Mouse (Mus musculus) heart, embryonic 14.5 days (tissue): ENCODE measurements around the gene Rnf224. TPM values are rescaled to one million over a fixed set of nuclear protein-coding genes. Genes with fewer than 3 reads are reported as not detected.

ENCODE experiments used
- ATAC-seq: fragments of 200-750 bp; cut with Nextera tagmentation; 2 replicates; pipeline ENCODE4 v1.8.0; 2017; ENCODE audit warnings: low read depth, moderate TSS enrichment; ENCODE audit not compliant: insufficient number of reproducible peaks, insufficient read depth, low FRiP score
- H3K27ac ChIP-seq, 2 experiments: fragments of 200-500 bp in 1 of 2; fragments of 300-500 bp in 1 of 2; sonication (generic) in 1 of 2; replicated peaks in 1 of 2; 2 replicates each; pipeline ENCODE4 v1.5.1; 2012 to 2014; ENCODE audit warnings: low read depth in 2 of 2, low read length in 2 of 2, control low read depth in 1 of 2, mild to moderate bottlenecking in 1 of 2, mixed read lengths in 1 of 2; ENCODE audit not compliant: control insufficient read depth in 1 of 2, insufficient read depth in 1 of 2
- H3K27me3 ChIP-seq: fragments of 300-500 bp; sonication (generic); 2 replicates; pipeline ENCODE4 v1.6.1; 2014; ENCODE audit warnings: mild to moderate bottlenecking, low read length, control low read depth; ENCODE audit not compliant: control insufficient read depth, insufficient read depth
- H3K36me3 ChIP-seq: fragments of 300-500 bp; sonication (generic); 2 replicates; pipeline ENCODE4 v1.6.1; 2014; ENCODE audit warnings: mild to moderate bottlenecking, control low read depth, low read length, mixed read lengths; ENCODE audit not compliant: control insufficient read depth, insufficient read depth
- H3K4me1 ChIP-seq, 2 experiments: fragments of 200-500 bp in 1 of 2; fragments of 300-500 bp in 1 of 2; sonication (generic) in 1 of 2; 2 replicates each; pipeline ENCODE4 v1.6.1; 2012 to 2014; ENCODE audit warnings: low read length in 2 of 2, control low read depth in 1 of 2, mixed read lengths in 1 of 2; ENCODE audit not compliant: control insufficient read depth in 2 of 2, insufficient read depth in 2 of 2
- H3K4me2 ChIP-seq: fragments of 300-500 bp; sonication (generic); 2 replicates; pipeline ENCODE4 v1.6.1; 2014; ENCODE audit warnings: mild to moderate bottlenecking, low read length
- H3K4me3 ChIP-seq, 2 experiments: fragments of 200-500 bp in 1 of 2; fragments of 300-500 bp in 1 of 2; sonication (generic) in 1 of 2; 2 replicates each; pipeline ENCODE4 v1.5.1; 2012 to 2014; ENCODE audit warnings: low read length in 2 of 2, mild to moderate bottlenecking in 2 of 2, control low read depth in 1 of 2, low read depth in 1 of 2, moderate library complexity in 1 of 2; ENCODE audit not compliant: control insufficient read depth in 1 of 2, insufficient read depth in 1 of 2
- H3K9ac ChIP-seq: fragments of 300-500 bp; sonication (generic); 2 replicates; pipeline ENCODE4 v1.6.1; 2014; ENCODE audit warnings: mild to moderate bottlenecking, low read length
- H3K9me3 ChIP-seq: fragments of 300-500 bp; sonication (generic); 2 replicates; pipeline ENCODE4 v1.6.1; 2016; ENCODE audit warnings: low read length, control low read depth; ENCODE audit not compliant: control insufficient read depth
- WGBS: fragments of 180-500 bp; shearing (Covaris S2); extraction: QIAGEN DNeasy Blood & Tissue Kit; methylation state at CpG from one replicate; pipeline ENCODE4 v1.1.7; 2014; 5-methylcytosine and 5-hydroxymethylcytosine counted together
- polyA plus RNA-seq: library from polyadenylated mRNA; unstranded; fragments of >200 nt; fragmentation: Nextera tagmentation; extraction: Ambion mirVana; gene quantifications from 2 replicates; pipeline ENCODE4 v1.2.1, GENCODE M21; 2014

Gene Rnf224
- polyA plus RNA-seq, 1 experiment from 2014 or later: not detected

GRCm38 (mm10) chr2:25187841-25188240 is 48.7 kb downstream of the Rnf224 start:
- H3K4me1 ChIP-seq: peaks cover 2 to 4% of the 10 kb centered on the region in 2 experiments; a peak in 2 of 4 replicates
- 79% methylated on average over 6 of the region's 6 CpGs for WGBS

GRCm38 (mm10) chr2:25186575-25186930 is 50.0 kb downstream of the Rnf224 start:
- no peaks in the 10 kb centered on the region for H3K9me3 ChIP-seq
- 35% methylated on average over 5 of the region's 5 CpGs for WGBS
- peak overlapping the region in 1 of 2 experiments; percentile 51; a peak in 1 of 4 replicates for H3K4me3 ChIP-seq
- no peak overlapping the region for H3K9ac ChIP-seq
- no peak overlapping the region for H3K27ac ChIP-seq
- peak overlapping the region; percentile 97 for H3K4me2 ChIP-seq
- peaks cover 26% of the 10 kb centered on the region for H3K27me3 ChIP-seq
- peaks cover 2 to 9% of the 10 kb centered on the region in 2 experiments; a peak in 2 of 4 replicates for H3K4me1 ChIP-seq
- ATAC-seq: no peak
- no peaks in the 10 kb centered on the region; the same call in 1 of the 2 replicates for H3K36me3 ChIP-seq

More at GRCm38 (mm10) chr2:25187841-25188240, 48.7 kb downstream of the Rnf224 start:
- no peak for ATAC-seq
- no peaks in the 10 kb centered on the region; the same call in 1 of the 2 replicates for H3K36me3 ChIP-seq
- no peak overlapping the region for H3K27ac ChIP-seq
- H3K9ac ChIP-seq: no peak overlapping the region
- H3K4me2 ChIP-seq: no peak overlapping the region
- H3K4me3 ChIP-seq: no peak overlapping the region
- no peaks in the 10 kb centered on the region for H3K9me3 ChIP-seq
- peaks cover 26% of the 10 kb centered on the region for H3K27me3 ChIP-seq

GRCm38 (mm10) chr2:25185625-25186574 is 50.7 kb downstream of the Rnf224 start:
- Histone ChIP-seq H3K4me2 (peak overlapping the region; percentile 97), H3K9me3 (no peaks in the 10 kb centered on the region), H3K4me3 (peak overlapping the region; percentile 47 to 51), H3K9ac (peak overlapping the region; percentile 78), H3K27me3 (peaks cover 26% of the 10 kb centered on the region), H3K27ac (peak overlapping the region; percentile 0 to 63; a peak in 3 of 4 replicates), H3K4me1 (peaks cover 2 to 9% of the 10 kb centered on the region in 2 experiments; a peak in 2 of 4 replicates), H3K36me3 (no peaks in the 10 kb centered on the region; the same call in 1 of the 2 replicates)
- 2% methylated on average over 59 of the region's 64 CpGs for WGBS
- ATAC-seq: peak; percentile 63

GRCm38 (mm10) chr2:25184496-25184895 is 52.1 kb downstream of the Rnf224 start:
- 91% methylated on average over 7 of the region's 7 CpGs for WGBS
- Histone ChIP-seq H3K9me3 (no peaks in the 10 kb centered on the region), H3K27ac (no peak overlapping the region), H3K4me1 (peaks cover 6 to 12% of the 10 kb centered on the region in 2 experiments; a peak in 2 of 4 replicates), H3K4me2 (no peak overlapping the region), H3K4me3 (no peak overlapping the region), H3K27me3 (peaks cover 33% of the 10 kb centered on the region), H3K9ac (no peak overlapping the region), H3K36me3 (no peaks in the 10 kb centered on the region; the same call in 1 of the 2 replicates)
- no peak for ATAC-seq

Other genes with a start within 250 kb of the Rnf224 start
- gene Nsmf, start 182.4 kb downstream of the Rnf224 start, polyA plus RNA-seq: 43.2 and 48.1 TPM in 2 replicates
- not detected in 2 replicates for gene Entpd8, start 156.5 kb downstream of the Rnf224 start, polyA plus RNA-seq
- not detected in 2 replicates for gene Noxa1, start 141.6 kb downstream of the Rnf224 start, polyA plus RNA-seq
- gene Nrarp, start 56.0 kb downstream of the Rnf224 start, polyA plus RNA-seq: 11.9 and 13.9 TPM in 2 replicates
- 6.5 and 8.0 TPM in 2 replicates for gene Tor4a, start 39.9 kb downstream of the Rnf224 start, polyA plus RNA-seq
- 58.4 and 65.9 TPM in 2 replicates for gene Nelfb, start 25.3 kb downstream of the Rnf224 start, polyA plus RNA-seq
- gene Stpg3, start 22.1 kb downstream of the Rnf224 start, polyA plus RNA-seq: not detected in 2 replicates
- gene Fam166a, start 18.0 kb downstream of the Rnf224 start, polyA plus RNA-seq: 0.93 TPM in 1 of 2 replicates, not detected in the other
- gene Tubb4b, start 12.1 kb downstream of the Rnf224 start, polyA plus RNA-seq: 342 and 395 TPM in 2 replicates
- gene Slc34a3, start 2.4 kb downstream of the Rnf224 start, polyA plus RNA-seq: not detected in 2 replicates
- 5.3 and 8.0 TPM in 2 replicates for gene Rnf208, start 5.5 kb upstream of the Rnf224 start, polyA plus RNA-seq
- gene Cysrt1, start 5.7 kb upstream of the Rnf224 start, polyA plus RNA-seq: not detected in 2 replicates
- 1.8 and 2.4 TPM in 2 replicates for gene AL732309.1, start 10.1 kb upstream of the Rnf224 start, polyA plus RNA-seq
- 12.3 and 16.3 TPM in 2 replicates for gene Tmem203, start 18.7 kb upstream of the Rnf224 start, polyA plus RNA-seq
- gene Tprn, start 25.8 kb upstream of the Rnf224 start, polyA plus RNA-seq: 2.3 and 3.1 TPM in 2 replicates
- 150 and 163 TPM in 2 replicates for gene Ssna1, start 35.7 kb upstream of the Rnf224 start, polyA plus RNA-seq
- 70.2 and 71.3 TPM in 2 replicates for gene Anapc2, start 35.7 kb upstream of the Rnf224 start, polyA plus RNA-seq
- not detected in 2 replicates for gene Tmem210, start 51.4 kb upstream of the Rnf224 start, polyA plus RNA-seq
- not detected in 2 replicates for gene Lrrc26, start 53.1 kb upstream of the Rnf224 start, polyA plus RNA-seq
- 0.05 TPM in 1 of 2 replicates, not detected in the other for gene Grin1, start 82.4 kb upstream of the Rnf224 start, polyA plus RNA-seq
- 42.8 and 48.1 TPM in 2 replicates for gene Man1b1, start 95.6 kb upstream of the Rnf224 start, polyA plus RNA-seq
- 11.5 and 12.4 TPM in 2 replicates for gene Dpp7, start 119.6 kb upstream of the Rnf224 start, polyA plus RNA-seq
- gene Uap1l1, start 128.9 kb upstream of the Rnf224 start, polyA plus RNA-seq: 17.6 and 18.3 TPM in 2 replicates
- gene Sapcd2, start 135.5 kb upstream of the Rnf224 start, polyA plus RNA-seq: 14.4 and 17.7 TPM in 2 replicates
- gene Entpd2, start 159.1 kb upstream of the Rnf224 start, polyA plus RNA-seq: 0.81 and 0.85 TPM in 2 replicates
- gene Npdc1, start 162.6 kb upstream of the Rnf224 start, polyA plus RNA-seq: 29.3 and 29.5 TPM in 2 replicates
- gene Fut7, start 186.5 kb upstream of the Rnf224 start, polyA plus RNA-seq: 0.14 TPM in 1 of 2 replicates, not detected in the other
- 3.8 and 4.3 TPM in 2 replicates for gene Abca2, start 191.9 kb upstream of the Rnf224 start, polyA plus RNA-seq
- 3.8 and 4.6 TPM in 2 replicates for gene Clic3, start 220.1 kb upstream of the Rnf224 start, polyA plus RNA-seq
- gene Paxx, start 224.3 kb upstream of the Rnf224 start, polyA plus RNA-seq: 31.0 and 32.6 TPM in 2 replicates
- 98.5 and 112 TPM in 2 replicates for gene Ptgds, start 233.3 kb upstream of the Rnf224 start, polyA plus RNA-seq